Mouse (Mus musculus) limb, embryonic 15.5 days (tissue): Measurements from ENCODE around the gene Sgip1. TPM values are rescaled to one million over a fixed set of nuclear protein-coding genes. Genes with fewer than 3 reads are reported as not detected.

Experiments
- ATAC-seq: fragments of 200-750 bp; cut with Nextera tagmentation; 2 replicates; pipeline ENCODE4 v1.8.0; 2017; ENCODE audit warnings: low read depth, moderate TSS enrichment; ENCODE audit not compliant: insufficient number of reproducible peaks, low FRiP score, low TSS enrichment
- H3K27ac ChIP-seq: fragments of 300-500 bp; sonication (generic); 2 replicates; pipeline ENCODE4 v1.5.1; 2015; ENCODE audit warnings: moderate library complexity, mild to moderate bottlenecking, inconsistent platforms
- H3K27me3 ChIP-seq: fragments of 300-500 bp; sonication (generic); 2 replicates; pipeline ENCODE4 v1.6.1; 2015; ENCODE audit warnings: inconsistent platforms
- H3K36me3 ChIP-seq: fragments of 300-500 bp; sonication (generic); 2 replicates; pipeline ENCODE4 v1.6.1; 2015; ENCODE audit warnings: inconsistent platforms
- H3K4me1 ChIP-seq: fragments of 300-500 bp; sonication (generic); 2 replicates; pipeline ENCODE4 v1.6.1; 2015; ENCODE audit warnings: inconsistent platforms
- H3K4me2 ChIP-seq: fragments of 300-500 bp; sonication (generic); 2 replicates; pipeline ENCODE4 v1.6.1; 2015; ENCODE audit warnings: mild to moderate bottlenecking, inconsistent platforms
- H3K4me3 ChIP-seq: fragments of 300-500 bp; sonication (generic); 2 replicates; pipeline ENCODE4 v1.5.1; 2015; ENCODE audit warnings: mild to moderate bottlenecking, inconsistent platforms
- H3K9ac ChIP-seq: fragments of 300-500 bp; sonication (generic); 2 replicates; pipeline ENCODE4 v1.6.1; 2015; ENCODE audit warnings: inconsistent platforms
- H3K9me3 ChIP-seq: fragments of 300-500 bp; sonication (generic); 2 replicates; pipeline ENCODE4 v1.6.1; 2016; ENCODE audit warnings: inconsistent platforms
- WGBS: fragments of 180-500 bp; shearing (Covaris S2); methylation state at CpG from one replicate; pipeline ENCODE4 v1.1.7; 2015; 5-methylcytosine and 5-hydroxymethylcytosine counted together
- polyA plus RNA-seq: library from polyadenylated mRNA; unstranded; fragments of >200 nt; fragmentation: Nextera tagmentation; extraction: Ambion mirVana; gene quantifications from 2 replicates; pipeline ENCODE4 v1.2.1, GENCODE M21; 2015

The Sgip1 gene
- polyA plus RNA-seq, 1 experiment from 2014 or later, result 5.4 TPM

DNA sequence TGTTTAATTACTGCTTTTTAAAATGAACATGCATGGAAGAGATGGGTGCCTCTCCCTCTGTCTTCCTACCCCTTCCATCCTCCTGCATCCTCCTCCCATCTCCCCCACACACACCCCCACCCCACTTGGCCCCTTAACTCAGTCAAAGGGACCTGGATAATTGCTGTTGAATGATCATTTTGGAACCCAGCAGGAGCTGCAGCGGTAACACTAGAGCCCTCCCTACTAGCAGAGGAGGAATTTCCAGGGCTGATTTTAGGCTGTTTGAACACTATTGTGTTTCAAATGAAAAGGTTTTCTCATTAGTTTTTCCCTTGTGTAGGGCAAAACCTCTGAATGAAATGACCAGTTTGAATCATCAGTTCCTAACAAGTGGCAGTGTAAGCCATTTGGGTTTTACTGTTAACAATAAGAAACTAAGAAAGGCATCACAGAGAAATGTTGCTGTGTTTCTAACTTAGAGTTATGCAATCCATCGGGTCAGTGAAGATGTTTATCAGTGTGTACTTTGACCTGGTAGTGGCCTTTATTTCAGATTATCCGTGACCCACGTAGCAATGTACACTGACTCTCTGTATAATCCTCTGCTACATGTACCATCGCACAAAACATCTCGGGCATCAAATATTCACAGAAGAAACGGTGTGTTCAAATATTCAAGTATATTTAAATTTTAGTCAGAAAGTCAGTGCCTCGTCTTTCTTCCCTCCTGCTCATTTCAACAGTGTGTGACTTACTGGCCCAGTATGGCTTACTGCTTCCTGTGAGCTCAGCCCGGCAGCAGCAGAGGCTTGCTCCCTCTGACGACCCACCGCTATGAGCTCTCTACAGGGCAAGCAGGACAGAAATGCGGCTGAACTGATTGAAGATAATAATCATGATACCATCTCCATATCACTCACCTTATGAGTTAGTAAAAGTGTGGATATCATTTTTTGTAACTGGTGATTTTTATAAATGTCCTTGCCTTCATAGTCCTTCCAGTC is 235.5 kb downstream of the Sgip1 start:
- Histone ChIP-seq H3K36me3 (no peaks in the 10 kb centered on the region), H3K4me2 (no peak overlapping the region), H3K4me3 (no peak overlapping the region), H3K27me3 (0 out of 2 replicates have a peak, but pooled peaks cover 3% of the 10 kb centered on the region), H3K27ac (no peak overlapping the region), H3K4me1 (peaks cover 9% of the 10 kb centered on the region), H3K9me3 (no peaks in the 10 kb centered on the region), H3K9ac (no peak overlapping the region)
- WGBS, result 53% methylated on average over 12 of the region's 12 CpGs
- no peak for ATAC-seq

DNA sequence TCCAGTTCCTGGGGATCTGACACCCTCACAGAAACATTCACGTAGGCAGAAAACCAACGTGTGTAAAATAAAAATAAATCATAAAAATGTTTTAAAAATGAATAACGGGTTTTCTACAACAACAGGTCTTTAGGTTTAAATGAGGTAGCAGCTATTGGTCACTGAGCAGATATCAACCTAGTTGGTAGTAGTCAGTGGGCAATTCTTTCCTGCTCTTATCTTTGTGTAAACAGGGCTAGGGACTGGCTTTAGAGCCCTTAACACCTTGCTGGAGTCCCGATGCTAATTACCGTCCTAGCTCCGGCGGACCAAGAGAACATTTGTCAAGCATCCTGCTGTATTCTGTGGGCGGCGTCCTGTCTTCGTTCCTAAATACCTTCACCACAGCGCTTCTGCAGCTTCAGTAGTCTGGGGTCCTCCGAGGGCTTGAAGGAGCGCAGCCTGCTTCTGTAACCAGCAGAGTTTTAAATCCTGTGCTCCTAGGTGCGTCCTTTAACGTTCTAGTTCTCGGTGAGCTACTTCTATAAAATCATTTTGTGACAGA is 236.8 kb downstream of the Sgip1 start:
- no peak for ATAC-seq
- Histone ChIP-seq H3K27me3 (0 out of 2 replicates have a peak, but pooled peaks cover 3% of the 10 kb centered on the region), H3K9ac (no peak overlapping the region), H3K4me1 (peaks cover 9% of the 10 kb centered on the region), H3K36me3 (no peaks in the 10 kb centered on the region), H3K4me2 (peak overlapping the region; percentile 51), H3K9me3 (no peaks in the 10 kb centered on the region), H3K4me3 (peak overlapping the region; percentile 3), H3K27ac (no peak overlapping the region)
- 9% methylated on average over 16 of the region's 16 CpGs for WGBS

DNA sequence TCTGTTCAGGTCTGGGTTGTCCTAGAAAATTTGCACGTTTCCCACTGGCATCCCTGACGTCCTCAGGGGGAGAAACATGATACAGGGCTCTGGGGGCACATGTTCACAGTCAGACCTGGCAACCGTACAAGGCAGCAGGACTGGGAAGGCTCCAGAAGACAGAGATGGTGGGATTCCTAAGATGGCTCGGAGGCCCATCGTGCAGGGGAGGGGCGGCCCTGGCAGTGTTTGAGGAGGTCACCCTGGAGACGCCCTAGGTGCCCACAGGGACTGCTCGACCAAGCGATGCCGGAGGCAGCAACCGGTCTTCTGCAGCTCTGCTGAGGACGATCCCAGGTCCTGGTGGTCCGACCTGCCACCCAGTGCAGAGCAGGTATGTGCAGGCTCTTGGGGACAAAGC is 237.3 kb downstream of the Sgip1 start, which contains the start of gene Tctex1d1:
TSS of gene Tctex1d1 (plus strand) at position 167 of the 400 bp plus-strand sequence.
- WGBS, result 4% methylated on average over 13 of the region's 13 CpGs
- Histone ChIP-seq H3K4me2 (peak within 1 kb of the TSS; percentile 51), H3K4me3 (peak within 1 kb of the TSS; percentile 30), H3K9ac (no peak within 1 kb of the TSS), H3K36me3 (no peaks in the 10 kb centered on the region), H3K27me3 (0 out of 2 replicates have a peak, but pooled peaks cover 3% of the 10 kb centered on the region), H3K27ac (no peak within 1 kb of the TSS), H3K9me3 (no peaks in the 10 kb centered on the region), H3K4me1 (peaks cover 9% of the 10 kb centered on the region)
- peak; percentile 69; the same call in 1 of the 2 replicates for ATAC-seq

DNA sequence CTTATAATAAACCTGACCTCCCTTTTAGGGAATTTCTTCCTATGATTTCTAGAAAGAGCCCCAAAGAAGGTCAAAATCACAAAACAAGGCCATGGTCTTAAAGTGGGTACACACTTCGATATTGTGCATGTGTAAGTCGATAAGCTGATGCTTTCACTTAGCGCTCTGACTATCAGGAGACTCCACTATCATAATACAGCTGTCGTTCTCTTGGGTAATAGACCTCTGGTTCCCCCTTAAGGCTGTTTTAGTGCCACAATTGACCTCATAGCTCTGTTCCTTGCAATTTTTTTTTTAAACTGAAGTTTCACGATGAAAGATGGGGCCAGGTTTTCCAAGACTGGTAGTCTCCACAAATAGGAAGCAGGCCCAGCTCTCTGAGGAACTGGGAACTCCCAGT is 238.3 kb downstream of the Sgip1 start:
- Histone ChIP-seq H3K9ac (no peak overlapping the region), H3K4me1 (peaks cover 9% of the 10 kb centered on the region), H3K27me3 (0 out of 2 replicates have a peak, but pooled peaks cover 3% of the 10 kb centered on the region), H3K4me3 (no peak overlapping the region), H3K27ac (no peak overlapping the region), H3K9me3 (no peaks in the 10 kb centered on the region), H3K36me3 (no peaks in the 10 kb centered on the region), H3K4me2 (no peak overlapping the region)
- no peak for ATAC-seq
- WGBS, result 50% methylated on average over 5 of the region's 5 CpGs

DNA sequence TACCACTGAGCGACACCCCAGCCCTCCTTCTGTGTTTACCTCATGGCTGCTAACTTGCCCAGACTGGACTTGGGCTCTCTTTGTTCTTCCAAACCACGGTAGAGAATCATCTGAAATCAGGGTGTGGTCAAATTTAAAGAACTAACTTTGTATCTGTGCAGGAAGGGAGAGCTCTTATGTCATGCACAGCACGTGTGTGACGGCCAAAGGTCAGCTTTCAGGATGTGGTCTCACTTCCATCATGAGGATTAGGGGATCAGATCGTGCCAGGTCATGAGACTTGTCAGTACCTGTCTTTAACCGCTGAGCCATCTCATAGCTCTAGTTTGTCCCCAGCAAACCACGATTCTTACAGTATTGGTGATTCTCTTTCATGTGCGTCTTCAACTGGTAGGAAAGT is 240.6 kb downstream of the Sgip1 start:
- Histone ChIP-seq H3K4me2 (no peak overlapping the region), H3K4me3 (no peak overlapping the region), H3K27me3 (no peaks in the 10 kb centered on the region), H3K9ac (no peak overlapping the region), H3K27ac (no peak overlapping the region), H3K9me3 (no peaks in the 10 kb centered on the region), H3K4me1 (peaks cover 9% of the 10 kb centered on the region), H3K36me3 (no peaks in the 10 kb centered on the region)
- WGBS, result 75% methylated on average over 8 of the region's 8 CpGs
- ATAC-seq, result no peak

DNA sequence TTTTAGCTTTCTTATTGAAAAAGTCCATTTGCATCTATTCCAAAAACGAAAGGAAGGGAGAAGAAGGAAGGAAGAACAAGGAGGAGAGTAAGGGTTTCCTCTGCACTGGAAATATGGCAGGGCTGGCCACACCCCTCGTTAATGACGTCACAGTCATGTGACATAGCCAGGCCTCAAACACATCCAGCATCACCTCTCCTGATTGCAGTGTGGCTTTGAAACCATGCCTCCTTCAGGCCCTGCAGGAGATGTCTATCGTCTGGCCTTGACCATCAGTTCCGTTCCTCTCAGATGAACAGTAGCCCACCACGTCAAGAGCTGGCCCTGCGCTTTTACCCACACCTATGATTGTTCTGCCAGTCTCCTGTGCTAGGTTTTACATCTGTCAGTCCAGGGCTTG is 245.1 kb downstream of the Sgip1 start:
- Histone ChIP-seq H3K4me3 (no peak overlapping the region), H3K36me3 (no peaks in the 10 kb centered on the region), H3K27me3 (no peaks in the 10 kb centered on the region), H3K9me3 (no peaks in the 10 kb centered on the region), H3K4me1 (no peaks in the 10 kb centered on the region), H3K9ac (no peak overlapping the region), H3K27ac (no peak overlapping the region), H3K4me2 (no peak overlapping the region)
- 68% methylated on average over 7 of the region's 7 CpGs for WGBS
- ATAC-seq, result no peak

DNA sequence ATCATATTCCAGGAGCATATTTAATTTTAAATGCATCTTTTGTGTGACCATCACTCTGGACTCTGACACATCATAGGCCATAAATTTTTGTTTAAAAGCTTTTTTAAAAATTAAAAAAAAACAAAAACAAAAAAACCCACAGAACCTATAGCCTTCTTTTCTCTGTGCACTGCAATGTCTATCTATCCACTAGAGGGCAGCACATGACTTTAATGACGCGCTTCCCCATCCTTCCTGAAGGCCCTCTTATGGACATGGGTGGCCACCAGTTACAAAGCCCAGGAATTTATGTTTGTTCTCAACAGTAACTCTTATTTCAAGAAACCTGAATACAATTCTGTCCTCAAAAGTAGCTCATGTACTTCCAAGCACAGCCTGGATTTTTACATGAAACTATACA is 245.8 kb downstream of the Sgip1 start:
- Histone ChIP-seq H3K4me1 (no peaks in the 10 kb centered on the region), H3K36me3 (no peaks in the 10 kb centered on the region), H3K4me2 (no peak overlapping the region), H3K27me3 (no peaks in the 10 kb centered on the region), H3K27ac (no peak overlapping the region), H3K4me3 (no peak overlapping the region), H3K9ac (no peak overlapping the region), H3K9me3 (no peaks in the 10 kb centered on the region)
- no peak for ATAC-seq
- WGBS, result 3% methylated on average over 2 of the region's 2 CpGs

DNA sequence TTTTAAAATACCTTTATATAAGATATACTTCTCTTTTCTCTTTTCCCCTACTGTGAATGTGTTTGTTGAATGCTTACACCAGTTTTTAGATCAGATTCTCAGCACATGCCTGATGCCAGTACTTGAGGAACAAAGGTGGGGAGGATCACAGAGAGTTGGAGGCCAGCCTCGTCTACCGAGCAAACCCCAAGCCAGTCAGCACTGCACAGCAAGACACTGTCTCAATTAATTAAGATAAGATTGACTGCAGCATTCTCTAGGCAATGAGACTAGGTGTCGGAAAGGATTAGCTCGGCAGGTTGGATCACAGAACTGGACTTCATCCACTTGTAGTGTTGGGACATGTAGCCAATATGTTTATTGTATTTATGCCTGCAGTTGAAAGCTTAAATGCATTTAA is 246.2 kb downstream of the Sgip1 start:
- Histone ChIP-seq H3K27ac (no peak overlapping the region), H3K4me3 (no peak overlapping the region), H3K4me2 (no peak overlapping the region), H3K36me3 (no peaks in the 10 kb centered on the region), H3K4me1 (no peaks in the 10 kb centered on the region), H3K9ac (no peak overlapping the region), H3K27me3 (no peaks in the 10 kb centered on the region), H3K9me3 (no peaks in the 10 kb centered on the region)
- no peak for ATAC-seq
- 51% methylated on average over 4 of the region's 4 CpGs for WGBS

DNA sequence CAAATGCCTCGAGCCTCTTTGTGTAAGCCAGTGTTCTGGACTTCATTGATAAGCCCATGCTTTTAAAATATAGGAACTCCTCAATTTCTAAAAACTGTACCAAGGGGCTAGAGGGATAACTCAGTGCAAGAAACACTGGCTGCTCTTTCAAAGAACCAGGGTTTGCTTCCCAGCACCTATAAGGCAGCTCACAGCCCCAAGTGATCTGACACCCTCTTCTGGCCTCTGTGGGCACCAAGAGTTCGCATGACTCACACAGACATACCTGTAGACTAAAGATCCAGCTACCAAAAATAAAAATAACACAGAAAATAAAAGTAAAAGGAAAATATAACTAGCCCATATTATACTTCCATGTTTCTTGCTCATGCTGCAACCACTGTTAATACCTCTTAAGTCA is 246.7 kb downstream of the Sgip1 start:
- no peak for ATAC-seq
- WGBS, result 73% methylated on average over 2 of the region's 2 CpGs
- Histone ChIP-seq H3K4me1 (no peaks in the 10 kb centered on the region), H3K4me2 (no peak overlapping the region), H3K27ac (no peak overlapping the region), H3K9ac (no peak overlapping the region), H3K4me3 (no peak overlapping the region), H3K9me3 (no peaks in the 10 kb centered on the region), H3K27me3 (no peaks in the 10 kb centered on the region), H3K36me3 (no peaks in the 10 kb centered on the region)

DNA sequence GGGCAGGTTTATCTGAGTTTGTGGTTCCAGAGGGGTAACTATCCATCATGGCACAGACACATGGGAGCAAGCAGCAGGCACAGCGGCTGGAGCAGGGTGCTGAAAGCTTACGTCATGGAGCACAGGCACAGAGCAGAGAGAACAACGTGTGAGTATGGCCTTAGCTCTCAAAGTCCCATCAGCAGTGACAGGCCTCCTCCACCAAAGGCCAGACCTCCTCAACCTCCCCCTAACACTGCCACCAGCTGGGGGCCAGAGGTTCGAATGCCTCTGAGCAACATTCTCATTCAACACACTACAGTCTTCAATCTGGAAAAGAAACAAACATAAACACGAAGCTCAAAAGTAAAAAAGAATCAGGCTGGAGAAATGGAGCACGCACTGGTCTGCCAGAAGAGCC is 247.4 kb downstream of the Sgip1 start:
- ATAC-seq, result no peak
- H3K9me3 ChIP-seq, result no peaks in the 10 kb centered on the region
- no peak overlapping the region for H3K4me3 ChIP-seq
- no peak overlapping the region for H3K27ac ChIP-seq
- H3K36me3 ChIP-seq, result no peaks in the 10 kb centered on the region
- H3K4me1 ChIP-seq, result no peaks in the 10 kb centered on the region
- no peak overlapping the region for H3K4me2 ChIP-seq
- 75% methylated on average over 6 of the region's 6 CpGs for WGBS
- H3K9ac ChIP-seq, result no peak overlapping the region
- no peaks in the 10 kb centered on the region for H3K27me3 ChIP-seq

DNA sequence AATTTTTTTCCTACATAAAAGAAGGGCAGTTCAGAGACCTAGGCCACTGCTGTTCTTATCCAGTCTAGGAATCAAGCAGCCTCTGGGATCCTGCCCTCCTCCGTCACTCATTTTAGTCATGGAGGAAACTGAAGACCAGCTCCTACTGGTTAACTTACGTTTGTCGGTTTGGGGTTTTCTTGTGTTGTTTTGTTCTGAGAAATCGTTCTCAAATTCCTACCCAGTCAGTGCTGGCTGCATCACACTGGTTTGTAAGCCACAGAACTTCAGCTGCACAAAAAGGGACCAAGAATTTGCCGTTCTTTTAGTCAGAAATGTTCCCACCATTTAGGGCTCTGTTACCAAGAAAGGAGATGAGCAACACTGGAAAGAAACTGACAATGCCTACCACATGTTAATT is 248.3 kb downstream of the Sgip1 start:
- no peak for ATAC-seq
- no peaks in the 10 kb centered on the region for H3K9me3 ChIP-seq
- H3K4me2 ChIP-seq, result no peak overlapping the region
- WGBS, result 81% methylated on average over 5 of the region's 5 CpGs
- H3K27me3 ChIP-seq, result no peaks in the 10 kb centered on the region
- H3K4me3 ChIP-seq, result no peak overlapping the region
- H3K36me3 ChIP-seq, result no peaks in the 10 kb centered on the region
- H3K27ac ChIP-seq, result no peak overlapping the region
- H3K9ac ChIP-seq, result no peak overlapping the region
- no peaks in the 10 kb centered on the region for H3K4me1 ChIP-seq

DNA sequence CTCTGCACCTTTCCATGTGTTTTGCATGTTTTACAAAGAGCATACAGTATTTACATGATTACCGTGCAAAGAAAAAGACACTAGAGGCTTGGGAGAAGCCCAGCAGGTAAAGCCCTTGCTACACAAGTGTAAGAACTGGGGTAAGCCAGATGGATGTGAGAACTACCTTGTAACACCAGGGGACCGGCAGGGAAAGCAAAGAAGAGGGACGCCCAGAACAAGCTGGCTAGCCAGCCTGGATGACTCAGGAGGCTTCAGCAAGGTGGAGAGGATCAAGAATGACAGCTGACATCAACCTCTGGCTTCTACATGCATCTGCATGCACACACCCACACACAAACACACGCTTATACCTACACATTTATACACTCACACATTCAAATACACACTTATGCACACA is 248.9 kb downstream of the Sgip1 start:
- Histone ChIP-seq H3K4me1 (no peaks in the 10 kb centered on the region), H3K9ac (no peak overlapping the region), H3K4me2 (no peak overlapping the region), H3K27ac (no peak overlapping the region), H3K9me3 (no peaks in the 10 kb centered on the region), H3K36me3 (no peaks in the 10 kb centered on the region), H3K4me3 (no peak overlapping the region), H3K27me3 (no peaks in the 10 kb centered on the region)
- WGBS, result 65% methylated on average over 4 of the region's 4 CpGs
- ATAC-seq, result no peak
